Mouse (Mus musculus) Patski (cell line): ENCODE results near the gene Ifi27. TPM values are rescaled to one million over a fixed set of nuclear protein-coding genes. Genes with fewer than 3 reads are reported as not detected.
"Not testable (repeated sequence)": the region's sequence is repeated elsewhere in the genome, so short reads cannot be mapped to it uniquely, and the experiment has no call there.

ENCODE experiments used
- ATAC-seq: fragments of 100-300 bp; one replicate; pipeline ENCODE4 v1.8.0; 2021
- CTCF ChIA-PET: fragments of 350-600 bp; sonication (Branson Sonifier 250); formaldehyde crosslinking; loops from one replicate; lab custom pipeline; 2022; ENCODE audit warnings: inconsistent platforms; lab: Charles Lee
- POLR2A ChIA-PET: fragments of 350-600 bp; sonication (Branson Sonifier 250); formaldehyde crosslinking; loops from one replicate; lab custom pipeline; 2022; ENCODE audit warnings: antibody characterized with exemption, inconsistent platforms; lab: Charles Lee
- DNase-seq: peaks from one replicate; pipeline ENCODE4 v3.0.0-alpha.2; 2011; ENCODE audit warnings: low read depth, low spot score
- H3K27me3 ChIP-seq: fragments of 371-371 bp; one replicate; pipeline ENCODE4 v1.5.1; 2021
- CTCF ChIP-seq: fragments of 100-300 bp; IDR thresholded peaks from one replicate; pipeline ENCODE4 v1.5.1; 2021
- in situ Hi-C: fragments of 300-500 bp; cut with MboI; formaldehyde crosslinking; loops from 3 replicates; pipeline ENCODE4 v1.11.1; 2018; ENCODE audit warnings: low pct_unique_long_range_greater_than_20kb, mixed read lengths
- polyA plus RNA-seq: library from polyadenylated mRNA; unstranded; gene quantifications from one replicate; pipeline ENCODE4 v1.2.3, GENCODE M21; 2021

Gene Ifi27
- polyA plus RNA-seq, 1 experiment from 2014 or later, result 83.4 TPM

DNA sequence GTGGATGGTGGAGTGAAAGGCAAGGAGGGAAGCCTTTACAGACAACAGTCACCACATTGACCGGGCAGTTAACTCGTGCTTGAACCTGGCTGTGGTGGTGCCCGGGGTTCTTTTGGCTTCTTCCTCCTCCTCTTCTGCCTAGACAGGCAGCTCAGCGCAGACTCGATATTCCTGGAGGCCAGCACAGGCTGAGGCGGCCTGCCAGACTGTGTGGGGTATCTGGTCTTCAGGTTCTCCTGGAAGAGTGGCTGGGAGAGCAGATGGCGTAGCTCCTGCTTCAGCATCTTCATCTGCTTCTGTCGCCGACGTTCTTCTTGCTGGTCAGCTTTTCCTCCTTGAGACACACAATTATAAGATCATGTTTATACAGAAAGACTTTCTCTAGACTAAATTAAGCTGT is 25.9 kb upstream of the Ifi27 start:
- H3K27me3 ChIP-seq, result no peaks in the 10 kb centered on the region
- POLR2A ChIA-PET, result no interaction called here
- CTCF ChIA-PET, result interaction anchor here (1.9 kb wide), 1 partner anchor 18 kb away, joined by 6 read pairs; the partner anchor contains the start of gene Ddx24
- no peak for DNase-seq
- no peak for TF ChIP-seq CTCF
- no peak for ATAC-seq
- in situ Hi-C loops, result no loop called here

DNA sequence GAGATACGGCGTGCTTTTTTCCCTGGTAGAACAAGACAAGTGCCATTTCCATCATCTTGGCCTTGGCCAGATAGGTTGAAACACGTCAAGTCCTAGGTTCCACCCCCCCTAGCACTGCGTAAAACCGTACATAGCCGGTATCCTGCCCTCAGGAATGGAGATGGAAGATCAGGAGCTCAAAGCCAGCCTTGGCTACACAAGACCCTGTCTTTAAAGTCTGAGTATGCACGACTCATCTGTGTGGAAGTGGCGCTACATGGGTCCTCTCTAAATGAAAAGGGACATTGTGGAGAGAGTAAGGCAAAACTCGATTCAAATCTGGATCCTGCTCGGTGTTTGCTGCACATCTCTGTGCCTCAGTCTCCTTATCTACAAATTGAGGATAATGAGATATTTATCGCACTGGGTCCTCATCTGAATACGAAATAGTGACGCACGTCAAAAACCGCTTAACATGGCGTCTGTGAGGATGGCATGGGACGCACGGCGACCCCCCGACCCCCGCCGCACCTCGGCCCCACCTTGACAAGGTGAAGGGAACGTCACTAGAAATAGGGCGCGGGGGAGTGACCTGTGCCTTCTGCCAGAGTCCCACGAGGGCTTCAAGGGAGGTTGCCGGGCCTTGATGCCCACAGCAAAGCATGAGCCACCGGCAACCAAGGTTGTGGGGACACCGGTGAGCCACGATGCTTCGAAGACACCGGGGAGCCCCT is 8.8 kb upstream of the Ifi27 start:
- in situ Hi-C loops, result loop anchor here (5.0 to 10.0 kb wide), 2 partner anchors 67 to 280 kb away; no protein-coding TSS in a partner anchor
- ChIA-PET CTCF (interaction anchor here (0.8 to 2.0 kb wide), 6 partner anchors 10 to 285 kb away, joined by 4 to 13 read pairs (median 6); partner anchors contain the start of genes 9330161L09Rik, Ifi27 and Ifi27l2a), POLR2A (interaction anchor here (0.7 kb wide), 1 partner anchor 204 kb away, joined by 3 read pairs; no protein-coding TSS in a partner anchor)
- no peak for DNase-seq
- H3K27me3 ChIP-seq, result peaks cover 4% of the 10 kb centered on the region
- no peak for TF ChIP-seq CTCF
- no peak for ATAC-seq

DNA sequence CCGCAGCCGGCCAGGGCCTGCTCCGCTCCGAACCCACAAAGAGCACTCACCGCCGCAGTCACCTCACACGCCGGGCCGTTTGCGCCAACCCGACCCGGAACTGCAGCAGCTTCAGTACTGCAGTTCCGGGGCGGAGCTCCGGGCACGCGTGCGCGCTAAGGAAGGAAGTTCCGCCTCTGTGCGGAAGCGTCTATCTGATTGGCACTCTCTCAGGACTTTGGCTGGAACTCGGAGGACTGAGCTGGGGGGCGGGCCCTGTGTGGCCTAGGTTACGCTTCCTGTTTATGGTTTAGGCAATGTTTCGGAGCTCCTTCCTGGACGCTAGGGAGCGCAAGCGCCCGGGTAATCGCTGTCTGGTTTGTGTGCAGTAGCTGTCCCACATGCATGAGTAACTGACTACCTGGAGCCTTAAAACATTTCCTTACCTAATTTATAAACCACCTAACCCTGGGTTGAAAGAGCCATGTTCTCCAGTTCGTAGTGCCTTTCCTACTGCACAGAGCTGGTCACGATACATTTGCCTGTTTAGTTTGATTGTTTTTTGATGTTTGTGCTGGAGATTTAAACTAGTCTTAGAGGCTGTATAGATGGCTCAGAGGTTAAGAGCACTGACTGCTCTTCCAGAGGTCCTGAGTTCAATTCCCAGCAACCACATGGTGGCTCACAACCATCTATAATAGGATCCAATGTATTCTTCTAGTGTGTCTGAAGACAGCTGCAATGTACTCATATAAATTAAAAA is 8.1 kb upstream of the Ifi27 start, which contains the start of gene Ddx24:
TSS of gene Ddx24 (minus strand) at position 102 of the 742 bp plus-strand sequence.
- ATAC-seq (peak; percentile 99), DNase-seq (peak; percentile 87)
- peaks cover 4% of the 10 kb centered on the region for H3K27me3 ChIP-seq
- ChIA-PET POLR2A (no interaction called here), CTCF (interaction anchor here (0.8 to 2.0 kb wide), 8 partner anchors 9 to 285 kb away, joined by 3 to 13 read pairs (median 4); partner anchors contain the start of genes 9330161L09Rik, Ifi27 and Ifi27l2a)
- in situ Hi-C loops, result loop anchor here (5.0 to 10.0 kb wide), 2 partner anchors 66 to 279 kb away; no protein-coding TSS in a partner anchor
- peak; percentile 95 for TF ChIP-seq CTCF

DNA sequence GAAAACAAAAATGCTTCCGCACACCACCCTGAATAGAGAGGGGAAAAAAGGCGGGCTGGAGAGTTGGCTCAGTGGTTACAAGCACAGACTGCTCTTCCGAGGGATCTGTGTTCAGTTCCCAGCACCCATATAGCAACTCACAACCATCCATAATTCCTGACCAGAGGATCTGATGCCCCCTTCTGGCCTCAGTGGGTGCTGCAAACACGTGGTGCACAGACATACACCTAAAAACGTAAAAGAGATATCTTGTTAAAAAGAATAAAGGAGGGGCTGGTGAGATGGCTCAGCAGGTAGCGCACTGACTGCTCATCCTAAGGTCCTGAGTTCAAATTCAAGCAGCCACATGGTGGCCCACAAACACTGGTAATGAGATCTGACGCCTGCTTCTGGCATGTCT is 7.3 kb upstream of the Ifi27 start:
- ChIA-PET CTCF (interaction anchor here (0.9 to 1.4 kb wide), 2 partner anchors 66 to 125 kb away, joined by 3 to 13 read pairs; no protein-coding TSS in a partner anchor), POLR2A (no interaction called here)
- peaks cover 4% of the 10 kb centered on the region for H3K27me3 ChIP-seq
- no peak for ATAC-seq
- no peak for DNase-seq
- in situ Hi-C loops, result loop anchor here (5.0 to 10.0 kb wide), 2 partner anchors 66 to 278 kb away; no protein-coding TSS in a partner anchor
- TF ChIP-seq CTCF, result peak; percentile 12

DNA sequence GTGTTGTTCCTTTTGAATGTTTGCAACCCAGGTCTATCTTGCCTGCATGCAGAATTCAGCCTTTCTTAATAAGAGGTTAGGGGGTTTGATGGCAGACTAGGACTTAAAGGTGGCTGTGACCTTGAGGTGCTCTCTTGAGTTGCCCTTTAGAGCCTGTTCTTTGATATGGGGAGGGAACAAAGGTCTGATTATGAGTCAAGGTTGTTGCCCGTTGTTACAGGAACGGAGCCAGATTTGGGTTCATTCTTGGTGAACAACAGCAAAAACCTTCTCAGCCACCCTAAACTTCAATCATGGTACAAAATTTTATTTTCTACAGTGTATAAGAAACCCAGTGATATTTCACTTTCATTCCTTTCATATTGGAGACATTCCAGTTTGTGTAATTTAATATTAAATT is 581 bp upstream of the Ifi27 start:
- in situ Hi-C loops, result no loop called here
- no peak for TF ChIP-seq CTCF
- peaks cover 4% of the 10 kb centered on the region for H3K27me3 ChIP-seq
- ChIA-PET POLR2A (no interaction called here), CTCF (interaction anchor here (1.2 to 2.3 kb wide), 2 partner anchors 8 to 54 kb away, joined by 3 to 8 read pairs; partner anchors contain the start of gene Ddx24)
- ATAC-seq, result no peak
- no peak for DNase-seq

DNA sequence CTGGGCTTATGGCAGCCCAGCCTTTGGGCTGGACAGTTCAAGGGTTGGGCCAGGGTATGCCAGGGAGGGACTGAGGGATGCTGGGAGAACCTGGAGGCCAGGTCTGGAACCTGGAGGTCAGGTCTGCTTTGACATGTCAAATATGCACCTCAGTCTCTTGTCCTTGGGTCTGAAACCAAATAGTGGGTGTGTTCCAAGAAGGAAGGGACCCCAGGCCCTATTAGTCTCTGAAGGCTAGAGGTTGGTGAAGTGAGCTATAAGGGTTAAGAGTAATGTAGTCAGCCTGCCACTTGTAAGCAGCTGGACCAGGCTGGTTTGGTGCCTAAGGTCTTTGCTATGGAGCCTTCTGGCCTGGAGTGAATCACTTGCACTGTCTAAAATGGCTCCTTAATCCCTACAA is 850 bp downstream of the Ifi27 start:
- POLR2A ChIA-PET, result no interaction called here
- in situ Hi-C loops, result no loop called here
- CTCF ChIA-PET, result interaction anchor here (1.2 to 2.3 kb wide), 3 partner anchors 9 to 86 kb away, joined by 3 to 8 read pairs (median 3); partner anchors contain the start of gene Ddx24
- DNase-seq, result no peak
- TF ChIP-seq CTCF, result no peak
- no peaks in the 10 kb centered on the region for H3K27me3 ChIP-seq
- no peak for ATAC-seq

DNA sequence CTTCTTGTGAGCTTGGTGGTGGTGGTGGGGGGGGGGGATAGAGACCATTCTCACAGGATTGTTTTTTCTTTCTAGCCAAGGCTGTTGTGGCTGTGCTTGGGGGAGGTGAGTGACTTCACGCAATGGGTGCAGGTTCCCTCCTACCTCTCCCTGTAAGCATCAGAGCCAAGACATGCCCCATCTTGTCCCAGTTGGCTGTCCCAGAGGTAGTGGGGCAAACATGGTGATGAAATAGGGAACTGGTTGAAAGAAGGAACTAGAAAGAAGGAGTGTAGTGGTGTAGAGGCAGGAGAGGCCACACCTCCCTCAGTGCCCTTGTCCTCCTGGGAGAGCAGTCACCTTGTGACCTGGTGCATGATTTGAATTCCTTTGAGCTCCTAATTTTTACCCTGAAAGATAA is 3.6 kb downstream of the Ifi27 start:
- CTCF ChIA-PET, result no interaction called here

DNA sequence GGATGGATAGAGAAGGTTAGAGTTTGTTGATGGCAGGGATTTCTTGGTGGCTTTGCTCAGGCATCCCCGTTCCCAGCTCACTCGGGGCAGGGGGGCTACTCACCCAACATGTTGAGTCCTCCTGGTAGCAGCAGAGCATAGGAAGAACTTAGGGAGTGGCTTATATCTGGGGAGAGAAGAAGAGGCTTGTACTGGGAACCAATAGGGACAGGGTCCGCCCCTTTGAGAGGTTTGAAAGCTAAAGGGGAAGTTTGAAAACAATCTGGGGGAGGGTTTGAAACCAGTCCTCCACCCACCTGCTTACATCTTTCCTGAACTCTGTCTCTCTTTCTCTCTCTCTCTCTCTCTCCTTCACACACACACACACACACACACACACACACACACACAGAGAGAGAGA is 9.5 kb downstream of the Ifi27 start, which contains the start of gene Ifi27l2a:
TSS of gene Ifi27l2a (minus strand) at position 157 of the 400 bp plus-strand sequence.
- in situ Hi-C loops, result no loop called here
- no peak for DNase-seq
- POLR2A ChIA-PET, result interaction anchor here (0.7 to 0.9 kb wide), 2 partner anchors 9 to 66 kb away, joined by 3 read pairs; partner anchors contain the start of gene Ifi27
- CTCF ChIA-PET, result interaction anchor here (1.3 kb wide), 1 partner anchor 18 kb away, joined by 4 read pairs; the partner anchor contains the start of gene Ddx24
- H3K27me3 ChIP-seq, result peaks cover 7% of the 10 kb centered on the region
- TF ChIP-seq CTCF, result no peak
- ATAC-seq, result no peak

More for the DNA sequence above, 3.6 kb downstream of the Ifi27 start:
- POLR2A ChIA-PET, result interaction anchor here (0.6 kb wide), 1 partner anchor 496 kb away, joined by 4 read pairs; no protein-coding TSS in a partner anchor
- in situ Hi-C loops, result no loop called here
- DNase-seq (no peak), ATAC-seq (no peak)
- no peaks in the 10 kb centered on the region for H3K27me3 ChIP-seq
- no peak for TF ChIP-seq CTCF

DNA sequence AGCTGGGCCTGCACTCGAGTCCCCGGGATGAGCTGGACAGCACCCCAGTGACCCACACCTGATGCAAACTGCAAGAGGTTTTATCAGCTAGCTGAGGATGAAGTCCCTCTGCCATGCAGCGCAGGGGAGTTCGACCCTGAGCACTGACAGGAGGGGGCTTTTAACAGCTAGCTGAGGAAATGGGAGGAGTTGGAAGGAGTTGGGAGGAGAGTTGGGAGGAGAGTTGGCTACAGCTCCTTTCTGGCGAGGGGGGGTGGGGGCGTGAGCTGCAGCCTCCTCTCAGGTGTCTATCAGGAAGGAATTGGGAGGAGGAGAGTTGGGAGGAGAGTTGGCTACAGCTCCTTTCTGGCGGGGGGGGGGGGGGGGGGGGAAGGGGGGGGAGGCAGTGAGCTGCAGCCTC is 10.2 kb downstream of the Ifi27 start:
- ATAC-seq, in situ Hi-C loops, DNase-seq, H3K27me3 ChIP-seq: not testable (repeated sequence)
- ChIA-PET CTCF (interaction anchor here (1.3 kb wide), 1 partner anchor 19 kb away, joined by 4 read pairs; the partner anchor contains the start of gene Ddx24), POLR2A (interaction anchor here (0.9 kb wide), 1 partner anchor 10 kb away, joined by 3 read pairs; the partner anchor contains the start of gene Ifi27)

DNA sequence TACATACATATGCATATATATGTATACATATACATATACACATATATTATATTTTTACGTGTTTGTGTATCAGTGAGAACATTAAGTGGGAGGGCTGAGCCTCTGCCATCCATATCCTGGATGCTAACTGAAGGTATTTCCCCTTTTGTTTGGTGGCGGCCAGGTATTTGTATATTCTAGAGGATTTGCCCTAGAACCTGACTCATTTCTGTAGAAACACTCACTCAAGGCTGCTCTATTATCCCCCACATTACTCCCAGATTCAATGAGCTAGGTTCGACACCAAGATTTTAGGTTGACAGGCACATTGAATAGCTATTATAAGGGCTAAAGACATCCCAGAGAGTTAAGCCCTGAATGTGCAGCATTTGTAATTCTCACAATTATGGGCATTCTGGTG is 11.0 kb downstream of the Ifi27 start:
- in situ Hi-C loops, result no loop called here

More for the DNA sequence above, 11.0 kb downstream of the Ifi27 start:
- ChIA-PET CTCF (no interaction called here), POLR2A (no interaction called here)
- peaks cover 7% of the 10 kb centered on the region for H3K27me3 ChIP-seq
- ATAC-seq, result no peak
- no peak for DNase-seq
- TF ChIP-seq CTCF, result no peak
